Mouse (Mus musculus) forebrain, embryonic 14.5 days (tissue): ENCODE data around the gene Cbr4. TPM values are rescaled to one million over a fixed set of nuclear protein-coding genes. Genes with fewer than 3 reads are reported as not detected.

Source experiments
- ATAC-seq: fragments of 200-750 bp; cut with Nextera tagmentation; 2 replicates; pipeline ENCODE4 v1.8.0; 2017; ENCODE audit warnings: mild to moderate bottlenecking, moderate library complexity
- DNase-seq: peaks from one replicate; pipeline ENCODE4 v3.0.0-alpha.2; 2015; ENCODE audit warnings: low spot score
- H3K27ac ChIP-seq: fragments of 300-500 bp; sonication (generic); 2 replicates; pipeline ENCODE4 v1.5.1; 2014; ENCODE audit warnings: low read depth, mild to moderate bottlenecking, control low read depth, low read length, moderate library complexity
- H3K27me3 ChIP-seq: fragments of 300-500 bp; sonication (generic); replicated peaks from 2 replicates; pipeline ENCODE4 v1.6.1; 2014; ENCODE audit warnings: low read length, control low read depth, mixed read lengths; ENCODE audit not compliant: control insufficient read depth, insufficient read depth
- H3K36me3 ChIP-seq: fragments of 300-500 bp; sonication (generic); 2 replicates; pipeline ENCODE4 v1.6.1; 2014; ENCODE audit warnings: low read length, control low read depth; ENCODE audit not compliant: control insufficient read depth, insufficient read depth
- H3K4me1 ChIP-seq: fragments of 300-500 bp; sonication (generic); 2 replicates; pipeline ENCODE4 v1.6.1; 2014; ENCODE audit warnings: antibody characterized with exemption, low read length, control low read depth; ENCODE audit not compliant: control insufficient read depth, insufficient read depth
- H3K4me2 ChIP-seq: fragments of 300-500 bp; sonication (generic); 2 replicates; pipeline ENCODE4 v1.6.1; 2014; ENCODE audit warnings: mild to moderate bottlenecking, control low read depth, low read length
- H3K4me3 ChIP-seq: fragments of 300-500 bp; sonication (generic); 2 replicates; pipeline ENCODE4 v1.5.1; 2014; ENCODE audit warnings: low read depth, low read length, control low read depth
- H3K9ac ChIP-seq: fragments of 300-500 bp; sonication (generic); 2 replicates; pipeline ENCODE4 v1.6.1; 2014; ENCODE audit warnings: mild to moderate bottlenecking, low read length, control low read depth, moderate library complexity
- H3K9me3 ChIP-seq: fragments of 300-500 bp; sonication (generic); replicated peaks from 2 replicates; pipeline ENCODE4 v1.6.1; 2016; ENCODE audit warnings: low read length, control low read depth, mixed read lengths; ENCODE audit not compliant: control insufficient read depth
- WGBS: fragments of 180-500 bp; shearing (Covaris S2); extraction: QIAGEN DNeasy Blood & Tissue Kit; methylation state at CpG from one replicate; pipeline ENCODE4 v1.1.7; 2014; 5-methylcytosine and 5-hydroxymethylcytosine counted together
- polyA plus RNA-seq: library from polyadenylated mRNA; unstranded; fragments of >200 nt; fragmentation: Nextera tagmentation; extraction: Ambion mirVana; gene quantifications from 2 replicates; pipeline ENCODE4 v1.2.1, GENCODE M21; 2014

The Cbr4 gene
- polyA plus RNA-seq, 1 experiment from 2014 or later = 32.8 TPM

GRCm38 (mm10) chr8:61515110-61515930 is 27.8 kb downstream of the Cbr4 start:
- Histone ChIP-seq H3K36me3 (peaks cover 5% of the 10 kb centered on the region; the same call in 1 of the 2 replicates), H3K27ac (peak overlapping the region; percentile 92), H3K4me3 (peak overlapping the region; percentile 10), H3K4me1 (peaks cover 17% of the 10 kb centered on the region), H3K27me3 (no peaks in the 10 kb centered on the region), H3K9me3 (no peaks in the 10 kb centered on the region), H3K4me2 (peak overlapping the region; percentile 44), H3K9ac (peak overlapping the region; percentile 51)
- peak; percentile 75 for DNase-seq
- ATAC-seq = peak; percentile 63
- 42% methylated on average over 24 of the region's 24 CpGs for WGBS

- ATAC-seq (peak; percentile 91), DNase-seq (peak; percentile 98)
- H3K36me3 ChIP-seq = peaks cover 5% of the 10 kb centered on the region; the same call in 1 of the 2 replicates
- peak overlapping the region; percentile 51 for H3K9ac ChIP-seq
- H3K4me3 ChIP-seq = peak overlapping the region; percentile 10
- H3K4me2 ChIP-seq = peak overlapping the region; percentile 44
- H3K27ac ChIP-seq = peak overlapping the region; percentile 92
- no peaks in the 10 kb centered on the region for H3K27me3 ChIP-seq
- WGBS = 26% methylated on average over 25 of the region's 25 CpGs
- H3K4me1 ChIP-seq = peaks cover 17% of the 10 kb centered on the region
- H3K9me3 ChIP-seq = no peaks in the 10 kb centered on the region
These were observed 28.6 kb downstream of the Cbr4 start for GRCm38 (mm10) chr8:61515931-61516744.

GRCm38 (mm10) chr8:61516745-61517501 is 29.4 kb downstream of the Cbr4 start:
- ATAC-seq (peak; percentile 11; the same call in 1 of the 2 replicates), DNase-seq (peak; percentile 49)
- H3K27me3 ChIP-seq = no peaks in the 10 kb centered on the region

GRCm38 (mm10) chr8:61517502-61518185 is 30.1 kb downstream of the Cbr4 start:
- H3K4me2 ChIP-seq = no peak overlapping the region
- peaks cover 17% of the 10 kb centered on the region for H3K4me1 ChIP-seq
- H3K9me3 ChIP-seq = no peaks in the 10 kb centered on the region
- WGBS = 83% methylated on average over 14 of the region's 14 CpGs
- H3K27ac ChIP-seq = no peak overlapping the region
- no peak overlapping the region for H3K4me3 ChIP-seq
- H3K9ac ChIP-seq = no peak overlapping the region
- no peaks in the 10 kb centered on the region for H3K27me3 ChIP-seq
- DNase-seq (no peak), ATAC-seq (no peak)
- peaks cover 3% of the 10 kb centered on the region; the same call in 1 of the 2 replicates for H3K36me3 ChIP-seq

More at GRCm38 (mm10) chr8:61516745-61517501, 29.4 kb downstream of the Cbr4 start:
- H3K9ac ChIP-seq = peak overlapping the region; percentile 17; the same call in 1 of the 2 replicates
- H3K36me3 ChIP-seq = peaks cover 8% of the 10 kb centered on the region; the same call in 1 of the 2 replicates
- H3K4me3 ChIP-seq = no peak overlapping the region
- H3K9me3 ChIP-seq = no peaks in the 10 kb centered on the region
- WGBS = 71% methylated on average over 8 of the region's 8 CpGs
- peaks cover 17% of the 10 kb centered on the region for H3K4me1 ChIP-seq
- H3K4me2 ChIP-seq = 0 out of 2 replicates have a peak overlapping the region, but pooled peaks have one; percentile 14
- peak overlapping the region; percentile 65; the same call in 1 of the 2 replicates for H3K27ac ChIP-seq

- H3K4me3 ChIP-seq = no peak overlapping the region
- ATAC-seq = no peak
- H3K36me3 ChIP-seq = peaks cover 17% of the 10 kb centered on the region
- no peaks in the 10 kb centered on the region for H3K4me1 ChIP-seq
- H3K27me3 ChIP-seq = no peaks in the 10 kb centered on the region
- no peaks in the 10 kb centered on the region for H3K9me3 ChIP-seq
- peak; percentile 62 for DNase-seq
- H3K4me2 ChIP-seq = no peak overlapping the region
- no peak overlapping the region for H3K27ac ChIP-seq
- no peak overlapping the region for H3K9ac ChIP-seq
- 11% methylated on average over 1 of the region's 1 CpGs for WGBS
These were observed 34.6 kb downstream of the Cbr4 start for GRCm38 (mm10) chr8:61522132-61522531.

- no peaks in the 10 kb centered on the region for H3K9me3 ChIP-seq
- ATAC-seq (no peak), DNase-seq (no peak)
- H3K36me3 ChIP-seq = peaks cover 25% of the 10 kb centered on the region
- 85% methylated on average over 14 of the region's 14 CpGs for WGBS
- no peak overlapping the region for H3K4me2 ChIP-seq
- no peaks in the 10 kb centered on the region for H3K27me3 ChIP-seq
- H3K27ac ChIP-seq = no peak overlapping the region
- H3K4me1 ChIP-seq = no peaks in the 10 kb centered on the region
- H3K4me3 ChIP-seq = no peak overlapping the region
- H3K9ac ChIP-seq = no peak overlapping the region
These were observed 39.5 kb downstream of the Cbr4 start for GRCm38 (mm10) chr8:61527037-61527436.

GRCm38 (mm10) chr8:61528197-61528596 is 40.7 kb downstream of the Cbr4 start:
- no peaks in the 10 kb centered on the region for H3K4me1 ChIP-seq
- no peaks in the 10 kb centered on the region for H3K27me3 ChIP-seq
- no peak overlapping the region for H3K4me3 ChIP-seq
- peaks cover 24% of the 10 kb centered on the region for H3K36me3 ChIP-seq
- H3K4me2 ChIP-seq = no peak overlapping the region
- no peak overlapping the region for H3K9ac ChIP-seq
- WGBS = 91% methylated on average over 9 of the region's 9 CpGs
- H3K27ac ChIP-seq = no peak overlapping the region
- DNase-seq (no peak), ATAC-seq (no peak)
- H3K9me3 ChIP-seq = no peaks in the 10 kb centered on the region

GRCm38 (mm10) chr8:61528642-61529041 is 41.1 kb downstream of the Cbr4 start:
- DNase-seq (no peak), ATAC-seq (no peak)
- H3K27ac ChIP-seq = no peak overlapping the region
- WGBS = 73% methylated on average over 6 of the region's 6 CpGs
- no peak overlapping the region for H3K9ac ChIP-seq
- H3K9me3 ChIP-seq = no peaks in the 10 kb centered on the region
- H3K4me3 ChIP-seq = no peak overlapping the region
- no peak overlapping the region for H3K4me2 ChIP-seq
- H3K27me3 ChIP-seq = no peaks in the 10 kb centered on the region
- H3K36me3 ChIP-seq = peaks cover 24% of the 10 kb centered on the region
- H3K4me1 ChIP-seq = no peaks in the 10 kb centered on the region
